Comparison of ENCODE assay signal across 8 mouse cellular contexts in the genomic region with DNA sequence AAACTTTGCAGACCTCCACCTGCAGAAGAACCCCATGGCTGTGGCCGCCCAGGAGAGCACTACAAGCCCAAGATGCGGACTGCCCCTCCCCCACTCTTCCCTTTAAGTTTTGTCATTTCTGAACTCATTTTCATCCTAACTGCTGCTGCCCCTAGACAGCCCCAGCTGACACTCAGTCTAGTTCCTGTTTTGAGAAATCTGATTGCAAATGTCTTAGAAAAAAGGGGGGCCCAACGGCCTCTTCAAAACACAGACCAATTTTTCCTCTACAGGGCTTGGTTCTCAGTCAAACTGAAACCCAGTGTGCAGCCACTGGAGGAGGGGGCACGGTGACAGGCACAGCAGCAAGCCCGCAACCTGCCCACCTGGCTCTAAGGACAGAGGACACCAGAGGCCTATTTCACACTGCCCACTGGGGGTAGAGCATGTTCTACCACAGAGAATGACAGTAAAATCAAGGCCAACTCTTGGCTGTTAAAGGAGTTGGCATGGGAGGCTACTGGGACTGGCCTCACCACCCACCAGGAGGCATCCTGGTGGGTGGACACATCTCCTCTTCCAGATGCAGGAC. TPM values are rescaled to one million over a fixed set of nuclear protein-coding genes. Genes with fewer than 3 reads are reported as not detected.
DNase-seq lines count a peak whose midpoint lies in the region; ATAC-seq lines count a peak whose summit lies in the region.

No protein-coding gene starts in this region.

- H3K27ac ChIP-seq in heart, embryonic 14.5 days (replicated peaks in 1 of 2; ENCODE audit: control insufficient read depth in 1 of 2, insufficient read depth in 1 of 2, low read depth in 2 of 2, low read length in 2 of 2), result peak overlapping the region in 1 of 2 experiments; percentile 87; a peak in 1 of 4 replicates
- peak overlapping the region; percentile 82 for H3K27ac ChIP-seq in liver, embryonic 15.5 days (replicated peaks)
- H3K27ac ChIP-seq in neural tube, embryonic 15.5 days (replicated peaks), result 0 out of 2 replicates have a peak overlapping the region, but pooled peaks have one; percentile 87

- H3K27me3 ChIP-seq in heart, embryonic 14.5 days (ENCODE audit: control insufficient read depth, insufficient read depth, low read length), result no peaks in the 10 kb centered on the region
- 0 out of 2 replicates have a peak, but pooled peaks cover 6% of the 10 kb centered on the region for H3K27me3 ChIP-seq in liver, embryonic 15.5 days
- no peaks in the 10 kb centered on the region for H3K27me3 ChIP-seq in neural tube, embryonic 15.5 days (replicated peaks)

- no peaks in the 10 kb centered on the region for H3K36me3 ChIP-seq in heart, embryonic 14.5 days (ENCODE audit: control insufficient read depth, insufficient read depth, low read length)
- no peaks in the 10 kb centered on the region for H3K36me3 ChIP-seq in liver, embryonic 15.5 days (replicated peaks)
- H3K36me3 ChIP-seq in neural tube, embryonic 15.5 days, result no peaks in the 10 kb centered on the region

- no peaks in the 10 kb centered on the region for H3K9me3 ChIP-seq in heart, embryonic 14.5 days (ENCODE audit: control insufficient read depth, low read length)
- H3K9me3 ChIP-seq in liver, embryonic 15.5 days (replicated peaks), result no peaks in the 10 kb centered on the region
- no peaks in the 10 kb centered on the region for H3K9me3 ChIP-seq in neural tube, embryonic 15.5 days (replicated peaks)

- peak overlapping the region; percentile 4 to 95 for H3K4me3 ChIP-seq in heart, embryonic 14.5 days (ENCODE audit: control insufficient read depth in 1 of 2, insufficient read depth in 1 of 2, low read depth in 1 of 2, low read length in 2 of 2)
- peak overlapping the region; percentile 80 for H3K4me3 ChIP-seq in liver, embryonic 15.5 days (replicated peaks)
- H3K4me3 ChIP-seq in neural tube, embryonic 15.5 days (replicated peaks), result peak overlapping the region; percentile 92

- H3K9ac ChIP-seq in heart, embryonic 14.5 days (ENCODE audit: low read length), result no peak overlapping the region
- H3K9ac ChIP-seq in liver, embryonic 15.5 days, result peak overlapping the region; percentile 97; the same call in 1 of the 2 replicates
- H3K9ac ChIP-seq in neural tube, embryonic 15.5 days (replicated peaks), result peak overlapping the region; percentile 99; the same call in 1 of the 2 replicates

- ATAC-seq in heart, embryonic 14.5 days (ENCODE audit: insufficient number of reproducible peaks, insufficient read depth, low FRiP score, low read depth), result no peak
- no peak for ATAC-seq in liver, embryonic 15.5 days (ENCODE audit: insufficient read depth)
- ATAC-seq in neural tube, embryonic 15.5 days (ENCODE audit: low FRiP score), result no peak

- WGBS in heart, embryonic 14.5 days, result 75% methylated on average over 5 of the region's 5 CpGs
- WGBS in liver, embryonic 15.5 days (ENCODE audit: insufficient replicate concordance), result 20% methylated on average over 5 of the region's 5 CpGs
- 77% methylated on average over 5 of the region's 5 CpGs for whole genome bisulfite sequencing in neural tube, embryonic 15.5 days

- peak overlapping the region; percentile 90 for H3K4me2 ChIP-seq in heart, embryonic 14.5 days (ENCODE audit: low read length)
- H3K4me2 ChIP-seq in liver, embryonic 15.5 days, result peak overlapping the region; percentile 90
- H3K4me2 ChIP-seq in neural tube, embryonic 15.5 days, result peak overlapping the region; percentile 80

- peaks cover 32 to 46% of the 10 kb centered on the region in 2 experiments for H3K4me1 ChIP-seq in heart, embryonic 14.5 days (ENCODE audit: control insufficient read depth in 2 of 2, insufficient read depth in 2 of 2, low read length in 2 of 2)
- H3K4me1 ChIP-seq in liver, embryonic 15.5 days (replicated peaks), result peaks cover 66% of the 10 kb centered on the region
- H3K4me1 ChIP-seq in neural tube, embryonic 15.5 days, result peaks cover 74% of the 10 kb centered on the region

- peak; percentile 68 for DNase-seq in CD4-positive helper T cell, adult 2 months (ENCODE audit: low read depth, low spot score)
- peak; percentile 78 for DNase-seq in MEL-GATA-1-ER (ENCODE audit: extremely low read depth, low read depth)
- DNase-seq in layer of hippocampus, adult 8-10 months (ENCODE audit: low spot score in 2 of 2), result no peak
- no peak for DNase-seq in right cerebral cortex, adult 18-20 months
- no peak for DNase-seq in urinary bladder, postnatal 4 days (ENCODE audit: low spot score in 2 of 2)

RNA-seq across cellular contexts. Expression of a gene that starts 1.7 kb away (rescaled TPM):
- 12.1 and 12.8 TPM in 2 replicates for polyA plus RNA-seq in heart, embryonic 14.5 days (2014; fragmentation: Nextera tagmentation; extraction: Ambion mirVana)
- polyA plus RNA-seq in liver, embryonic 15.5 days (2015; fragmentation: Nextera tagmentation; extraction: Ambion mirVana), result 12.4 and 13.2 TPM in 2 replicates
- polyA plus RNA-seq in neural tube, embryonic 15.5 days (2015; fragmentation: Nextera tagmentation; extraction: Ambion mirVana), result 26.2 and 31.3 TPM in 2 replicates
- total RNA-seq in layer of hippocampus, adult 8-10 months (2022), result 100 to 1,000 TPM; 174 to 191 (median 186) TPM

RNA-seq across cellular contexts. Expression of a gene that starts 21.4 kb away (rescaled TPM):
- 1.1 and 1.4 TPM in 2 replicates for polyA plus RNA-seq in heart, embryonic 14.5 days (2014; fragmentation: Nextera tagmentation; extraction: Ambion mirVana)
- polyA plus RNA-seq in liver, embryonic 15.5 days (2015; fragmentation: Nextera tagmentation; extraction: Ambion mirVana), result 0.90 and 1.5 TPM in 2 replicates
- polyA plus RNA-seq in neural tube, embryonic 15.5 days (2015; fragmentation: Nextera tagmentation; extraction: Ambion mirVana), result 63.0 and 75.4 TPM in 2 replicates
- total RNA-seq in layer of hippocampus, adult 8-10 months (2022), result 10 to 100 TPM; 60.3 to 77.2 (median 67.3) TPM

RNA-seq across cellular contexts. Expression of a gene that starts 35.4 kb away (rescaled TPM):
- polyA plus RNA-seq in heart, embryonic 14.5 days (2014; fragmentation: Nextera tagmentation; extraction: Ambion mirVana), result 7.6 and 8.0 TPM in 2 replicates
- polyA plus RNA-seq in liver, embryonic 15.5 days (2015; fragmentation: Nextera tagmentation; extraction: Ambion mirVana), result 2.0 and 2.3 TPM in 2 replicates
- polyA plus RNA-seq in neural tube, embryonic 15.5 days (2015; fragmentation: Nextera tagmentation; extraction: Ambion mirVana), result 19.8 TPM in 2 replicates
- total RNA-seq in layer of hippocampus, adult 8-10 months (2022), result 10 to 100 TPM; 64.8 to 79.5 (median 68.0) TPM

Comparison
In these comparisons a context has a peak if more than half of its experiments do, and no peak if none do; other contexts are left out.
1. DNase-seq: peak in CD4-positive helper T cell, adult 2 months (single experiment) and MEL-GATA-1-ER (single experiment); none in layer of hippocampus, adult 8-10 months (0 of 2), right cerebral cortex, adult 18-20 months (single experiment) and urinary bladder, postnatal 4 days (0 of 2).
2. RNA of a gene that starts 21.4 kb away (polyA plus RNA-seq): 63.0 to 75.4 TPM in neural tube, embryonic 15.5 days; 0.90 to 1.5 TPM in liver, embryonic 15.5 days and 1.1 to 1.4 TPM in heart, embryonic 14.5 days; every median in the first group is over 10 times any median in the second.
3. Peak in every context shown above with its lines, with median percentiles within 50 percentile points of each other: H3K4me2 ChIP-seq and H3K4me3 ChIP-seq.